Mouse (Mus musculus): Measurements from ENCODE around the gene Nkx2-3.

Gene Nkx2-3

GRCm38 (mm10) chr19:43612051-43612450 is at the start of gene Nkx2-3:
Gene Nkx2-3 (plus strand): TSS chr19:43612325.
- in situ Hi-C loops (cut with MboI; ENCODE audit: unreplicated experiment in 2 of 2) = no loop called here

GRCm38 (mm10) chr19:43563166-43563565 is 49.0 kb upstream of the Nkx2-3 start:
- in situ Hi-C loops (cut with MboI; ENCODE audit: unreplicated experiment in 2 of 2) = no loop called here

GRCm38 (mm10) chr19:43568298-43568697 is 43.8 kb upstream of the Nkx2-3 start:
- in situ Hi-C loops (cut with MboI; ENCODE audit: unreplicated experiment in 2 of 2) = no loop called here

DNA sequence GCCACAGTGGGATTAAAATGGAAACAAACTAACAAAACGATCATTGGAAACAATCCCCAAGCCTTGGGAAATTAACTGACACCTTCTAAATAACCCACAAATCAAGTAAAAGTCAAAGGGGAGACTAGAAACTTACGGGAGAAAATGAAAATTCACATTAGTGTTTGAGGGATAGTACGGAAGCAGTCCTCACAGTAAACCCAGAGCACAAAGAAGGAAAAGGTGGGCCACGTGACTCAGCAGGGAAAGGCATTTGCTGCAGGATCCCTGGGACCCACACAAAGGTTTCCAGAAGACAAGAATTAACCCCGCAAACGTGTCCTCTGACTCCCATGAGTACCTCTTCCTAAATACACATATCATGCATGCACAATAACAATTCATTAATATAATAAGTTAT is 43.0 kb upstream of the Nkx2-3 start:
- in situ Hi-C loops (cut with MboI; ENCODE audit: unreplicated experiment in 2 of 2) = no loop called here

DNA sequence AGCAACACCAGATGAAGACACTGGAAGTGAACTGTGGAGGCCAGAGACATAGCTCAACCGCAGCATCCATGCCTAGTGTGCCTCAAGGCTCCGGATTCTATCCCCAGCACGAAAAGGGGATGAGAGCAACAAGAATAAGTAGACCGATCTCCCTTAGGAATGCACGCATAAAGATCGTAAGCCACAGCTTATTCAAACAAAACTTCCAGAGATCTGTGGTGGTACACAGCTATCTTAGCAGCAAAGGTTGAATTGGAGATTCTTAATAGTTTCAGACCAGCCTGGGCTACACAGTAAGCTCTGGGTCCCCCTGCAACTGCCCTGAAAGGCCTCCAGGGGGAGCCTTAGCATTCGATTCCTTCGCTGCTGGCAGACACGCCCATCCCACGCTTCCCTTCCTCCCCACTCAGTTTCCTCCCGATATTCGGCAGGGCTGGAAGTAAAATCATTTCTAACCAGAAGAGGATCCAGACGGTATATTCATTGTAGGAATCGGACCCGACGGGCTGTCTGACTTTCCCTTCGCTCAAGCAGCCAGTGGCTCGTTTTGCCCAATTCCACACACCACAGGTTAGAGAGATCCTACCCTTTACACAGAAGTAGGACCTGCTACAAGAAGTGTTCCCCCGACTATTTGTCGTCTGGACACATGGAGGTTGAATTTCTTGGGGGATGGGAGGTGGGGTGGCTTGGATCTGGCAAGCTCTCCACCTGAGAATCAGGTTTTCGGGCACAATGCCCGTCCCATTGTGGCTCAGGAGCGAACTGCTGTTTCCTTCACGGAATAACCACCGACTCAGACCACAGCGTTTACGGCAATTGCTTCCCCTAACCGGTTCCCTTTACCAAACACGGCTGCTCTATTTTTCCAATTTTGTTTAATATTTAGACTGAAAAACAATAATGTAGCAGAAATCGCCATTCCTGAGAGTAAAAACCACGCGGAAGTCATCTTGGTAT is 41.0 kb upstream of the Nkx2-3 start:
- in situ Hi-C loops (cut with MboI; ENCODE audit: unreplicated experiment in 2 of 2) = no loop called here

GRCm38 (mm10) chr19:43579081-43579796 is 32.9 kb upstream of the Nkx2-3 start:
- in situ Hi-C loops (cut with MboI; ENCODE audit: unreplicated experiment in 2 of 2) = no loop called here

GRCm38 (mm10) chr19:43581185-43581584 is 30.9 kb upstream of the Nkx2-3 start:
- in situ Hi-C loops (cut with MboI; ENCODE audit: unreplicated experiment in 2 of 2) = no loop called here

DNA sequence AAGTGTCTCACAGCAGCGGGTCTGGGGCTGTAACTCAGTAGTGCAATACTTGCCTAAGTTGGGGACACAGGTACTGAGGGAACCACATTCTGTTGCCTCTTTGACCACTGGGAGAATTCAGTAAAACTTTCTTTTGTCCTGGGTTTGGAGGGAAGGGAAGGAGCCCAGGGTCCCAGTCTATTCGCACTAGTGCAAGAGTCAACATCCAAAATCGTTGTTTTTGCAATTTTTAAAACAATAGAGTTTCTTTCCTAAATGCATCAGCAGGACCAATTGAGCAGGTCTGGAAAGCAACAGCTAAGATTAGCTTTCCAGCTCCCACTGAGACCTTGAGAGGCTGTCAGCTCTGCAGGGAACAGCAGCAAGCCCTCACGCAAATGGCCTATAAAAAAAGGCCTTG is 28.9 kb upstream of the Nkx2-3 start:
- in situ Hi-C loops (cut with MboI; ENCODE audit: unreplicated experiment in 2 of 2) = no loop called here

GRCm38 (mm10) chr19:43583595-43583994 is 28.5 kb upstream of the Nkx2-3 start:
- in situ Hi-C loops (cut with MboI; ENCODE audit: unreplicated experiment in 2 of 2) = no loop called here

GRCm38 (mm10) chr19:43584788-43585187 is 27.3 kb upstream of the Nkx2-3 start:
- in situ Hi-C loops (cut with MboI; ENCODE audit: unreplicated experiment in 2 of 2) = no loop called here

- in situ Hi-C loops (cut with MboI; ENCODE audit: unreplicated experiment in 2 of 2) = no loop called here
Measured at GRCm38 (mm10) chr19:43592026-43592425, 20.1 kb upstream of the Nkx2-3 start.

DNA sequence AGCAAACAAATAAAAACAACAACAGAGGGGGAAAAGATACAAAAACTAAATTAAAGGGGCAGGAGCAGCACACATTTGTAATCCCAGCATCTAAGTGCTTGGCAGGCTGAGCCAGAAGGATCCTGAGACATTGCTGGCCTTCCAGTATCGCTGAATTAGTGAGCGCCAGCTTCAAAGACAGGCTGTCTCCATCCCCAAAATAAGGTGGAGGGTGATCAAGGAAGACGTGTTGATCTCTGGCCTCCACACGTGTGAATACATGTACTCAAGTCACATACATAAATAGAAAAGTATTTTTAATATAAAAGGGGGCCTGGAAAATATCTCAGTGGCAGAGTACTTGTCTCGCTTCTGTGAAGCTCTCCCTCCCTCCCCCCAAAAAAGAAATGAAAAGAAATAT is 15.1 kb upstream of the Nkx2-3 start:
- in situ Hi-C loops (cut with MboI; ENCODE audit: unreplicated experiment in 2 of 2) = no loop called here

DNA sequence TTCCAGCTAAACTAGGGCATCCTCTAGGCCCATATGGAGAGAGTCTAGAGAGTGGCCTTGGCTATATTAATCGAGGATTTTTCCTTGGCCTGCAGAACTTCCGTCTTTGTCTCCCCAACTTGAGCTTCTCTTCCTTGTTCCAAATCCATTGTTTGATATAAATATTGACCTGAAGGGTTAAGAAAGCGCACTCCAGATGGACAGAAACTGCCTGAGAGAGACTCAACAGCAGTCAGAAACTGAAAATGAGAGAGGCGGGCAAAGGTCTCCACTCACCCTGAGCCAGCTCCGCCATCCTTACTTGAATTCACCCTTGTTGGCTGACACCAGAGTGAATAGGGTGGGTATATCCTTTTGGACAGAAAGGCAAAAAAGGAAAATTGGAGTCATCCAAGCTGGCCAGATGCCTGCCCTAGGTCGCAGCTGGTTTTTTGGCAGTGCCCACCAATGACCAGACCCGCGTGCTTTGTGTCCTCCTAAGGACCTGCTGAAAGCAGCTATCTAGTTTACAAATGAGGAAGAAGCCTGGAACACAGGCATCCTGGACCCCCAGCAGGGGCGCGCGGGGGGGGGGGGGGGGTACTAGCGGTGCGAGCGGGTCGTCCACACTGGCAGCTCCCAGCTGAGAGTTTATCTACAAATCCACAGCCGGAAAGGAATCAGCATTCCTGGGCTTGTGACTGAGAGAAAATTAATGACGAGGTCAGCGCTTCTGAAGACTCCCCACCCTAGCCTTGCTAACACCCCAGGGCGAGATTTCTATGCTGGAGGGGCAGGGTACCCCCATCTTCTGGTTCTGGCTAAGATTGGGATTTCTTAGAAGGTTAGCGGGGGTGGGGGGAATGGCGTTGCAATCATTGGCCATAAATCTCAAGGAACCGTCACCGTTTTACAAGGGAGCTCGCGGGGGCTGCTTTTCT is 13.1 kb upstream of the Nkx2-3 start:
- in situ Hi-C loops (cut with MboI; ENCODE audit: unreplicated experiment in 2 of 2) = no loop called here

DNA sequence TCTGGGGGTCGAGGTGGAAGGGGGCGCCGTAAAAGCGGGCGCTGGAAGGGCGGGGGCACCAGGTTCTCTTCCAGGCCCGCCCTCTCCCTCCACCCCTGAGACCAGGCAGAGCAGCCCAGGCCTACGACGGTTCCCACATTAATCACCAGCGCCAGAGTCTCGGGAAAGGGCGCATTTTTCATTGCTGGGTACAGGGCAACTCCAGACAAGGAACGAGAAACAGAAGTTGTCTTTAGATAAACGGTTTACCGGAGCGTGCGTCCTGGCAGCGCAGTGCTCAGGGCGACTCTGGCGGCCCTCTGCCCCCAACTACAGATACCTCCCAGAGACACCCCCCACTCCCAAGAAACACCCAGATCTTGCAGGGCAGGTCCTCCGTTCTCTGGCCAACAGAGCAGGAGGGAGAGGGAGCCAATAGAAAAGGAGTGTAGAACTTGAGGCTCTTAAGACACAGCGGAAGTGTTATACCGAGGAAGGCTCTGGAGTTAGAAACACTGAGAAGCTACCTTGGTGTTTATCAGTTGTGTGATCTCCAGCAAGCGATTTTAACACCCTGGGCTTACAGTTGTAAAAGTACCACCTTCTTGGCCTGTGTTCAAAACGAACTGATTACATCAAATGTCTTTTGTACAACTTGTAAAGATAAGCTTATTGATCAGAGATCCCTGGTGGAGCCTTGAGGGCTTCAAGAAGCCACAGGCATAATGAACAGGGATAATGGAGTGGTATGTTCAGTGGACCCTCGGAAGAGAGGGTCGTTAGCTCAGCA is 12.2 kb upstream of the Nkx2-3 start:
- in situ Hi-C loops (cut with MboI; ENCODE audit: unreplicated experiment in 2 of 2) = no loop called here

DNA sequence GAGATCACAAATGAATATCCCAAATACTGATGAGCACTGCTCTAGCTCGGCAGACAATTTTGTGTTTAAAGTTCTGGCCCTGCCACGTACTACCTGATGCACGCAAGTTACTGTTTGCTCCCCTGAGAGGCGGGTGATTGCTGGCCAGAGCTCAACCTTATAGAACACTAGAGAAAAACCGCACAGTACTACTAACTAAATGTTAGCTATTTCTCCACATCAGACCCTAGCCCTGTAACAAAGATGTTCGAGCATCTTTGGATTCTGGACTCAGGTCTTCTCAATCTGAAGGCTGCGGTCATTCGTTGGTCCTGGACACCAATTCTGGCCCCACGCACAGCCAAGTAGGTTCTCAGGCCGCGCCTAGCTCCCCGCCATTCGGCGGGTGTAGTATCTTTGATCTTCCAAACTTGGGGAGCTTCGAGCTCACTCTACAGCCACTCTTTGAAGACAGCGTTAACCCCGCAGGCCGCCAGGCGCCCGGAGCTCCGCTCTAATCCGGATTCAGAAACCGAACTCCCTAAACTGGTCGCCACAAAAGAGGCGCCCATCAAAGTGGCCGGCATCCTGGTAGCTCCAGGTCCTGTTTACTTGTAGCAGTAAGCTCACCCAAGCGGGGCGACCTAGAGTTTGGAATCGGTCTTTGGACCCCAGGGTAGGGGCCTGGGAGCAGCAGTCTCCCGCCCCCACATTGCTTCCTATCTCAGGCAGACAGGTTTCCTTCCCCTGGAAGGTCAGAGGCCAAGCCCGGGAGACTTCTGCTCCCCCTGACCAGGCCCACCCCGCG is 11.4 kb upstream of the Nkx2-3 start:
- in situ Hi-C loops (cut with MboI; ENCODE audit: unreplicated experiment in 2 of 2) = no loop called here

- in situ Hi-C loops (cut with MboI; ENCODE audit: unreplicated experiment in 2 of 2) = no loop called here
Measured at GRCm38 (mm10) chr19:43601440-43601839, 10.7 kb upstream of the Nkx2-3 start.

- in situ Hi-C loops (cut with MboI; ENCODE audit: unreplicated experiment in 2 of 2) = no loop called here
Measured at GRCm38 (mm10) chr19:43601996-43602590, 10.0 kb upstream of the Nkx2-3 start.

DNA sequence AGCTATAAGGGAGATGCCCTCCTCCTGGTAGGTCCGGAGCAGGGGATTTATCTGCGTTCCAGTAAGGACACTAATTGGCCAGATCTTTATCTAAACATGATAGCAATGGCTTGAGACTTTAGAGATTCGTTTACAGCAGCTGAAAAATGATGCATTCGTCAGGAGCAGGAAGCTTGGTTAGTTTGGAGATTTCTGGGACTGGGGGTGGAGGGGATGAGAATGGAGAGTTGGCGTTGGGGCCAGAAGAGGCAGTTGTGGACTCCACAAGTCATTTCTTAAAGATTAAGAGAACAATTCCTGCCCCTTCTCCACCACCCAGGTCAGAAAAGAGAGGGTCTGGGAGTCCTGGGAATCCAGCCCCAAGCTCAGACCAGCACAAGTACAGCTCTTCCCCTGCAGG is 8.6 kb upstream of the Nkx2-3 start:
- in situ Hi-C loops (cut with MboI; ENCODE audit: unreplicated experiment in 2 of 2) = no loop called here

All from v-Abl transformed pro-B cells (cell line).